Mouse (Mus musculus): ENCODE measurements around the gene Hcfc2. TPM values are rescaled to one million over a fixed set of nuclear protein-coding genes. Genes with fewer than 3 reads are reported as not detected.

Gene Hcfc2
- polyA plus RNA-seq, 1 experiment from 2014 or later, result 18.9 TPM

DNA sequence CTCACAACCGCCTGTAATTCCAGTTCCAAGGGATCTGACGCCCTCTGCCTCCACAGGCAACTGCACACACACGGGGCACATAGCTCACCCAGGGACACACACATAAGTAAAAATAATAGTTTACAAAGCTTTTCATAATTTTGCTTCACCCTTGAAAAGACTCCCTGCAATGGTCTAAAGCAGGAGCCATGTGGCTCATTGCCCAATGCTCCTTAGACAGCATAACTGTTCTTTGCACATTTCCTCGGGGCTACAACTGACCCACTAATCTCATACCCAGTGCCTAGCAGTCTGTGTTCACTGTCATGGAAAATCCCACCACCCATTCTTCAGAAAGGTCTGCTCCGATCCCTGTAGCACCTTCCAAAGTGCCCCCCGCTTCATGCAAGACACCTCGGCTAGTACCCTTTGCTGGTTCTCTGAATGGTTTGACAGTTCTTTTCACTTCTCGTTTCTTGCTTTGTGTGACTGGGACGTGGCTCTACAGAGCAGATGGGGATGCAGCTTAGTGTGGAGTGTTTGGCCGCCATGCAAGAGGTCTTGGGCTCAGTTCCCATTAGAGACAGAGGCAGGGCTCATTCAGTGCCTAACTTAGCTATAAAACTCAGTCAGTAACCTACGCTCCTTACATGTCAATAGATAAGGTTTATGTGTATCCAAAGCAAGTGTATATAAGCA, 59.4 kb downstream of the Hcfc2 start:
- Histone ChIP-seq H3K4me3 (ENCODE audit: low read depth, low read length) (no peak overlapping the region), H3K27ac (ENCODE audit: low read depth, low read length) (peak overlapping the region; percentile 28; the same call in 1 of the 2 replicates), H3K9me3 (ENCODE audit: control insufficient read depth) (no peaks in the 10 kb centered on the region), H3K27me3 (replicated peaks; ENCODE audit: control insufficient read depth, insufficient read depth, low read length) (no peaks in the 10 kb centered on the region), H3K4me1 (replicated peaks; ENCODE audit: control insufficient read depth, insufficient read depth, low read length) (no peaks in the 10 kb centered on the region), H3K9ac (ENCODE audit: low read depth, low read length) (no peak overlapping the region), H3K4me2 (replicated peaks; ENCODE audit: low read depth) (no peak overlapping the region), H3K36me3 (ENCODE audit: control insufficient read depth, insufficient read depth) (peaks cover 88% of the 10 kb centered on the region)
- 94% methylated on average over 11 of the region's 11 CpGs for WGBS
- no peak for ATAC-seq
- no peak for TF ChIP-seq CTCF (IDR thresholded peaks at IDR 0.05; ENCODE audit: low read depth)

- Histone ChIP-seq H3K4me2 (replicated peaks; ENCODE audit: low read depth) (no peak overlapping the region), H3K9me3 (ENCODE audit: control insufficient read depth) (no peaks in the 10 kb centered on the region), H3K27ac (ENCODE audit: low read depth, low read length) (no peak overlapping the region; the same call in 1 of the 2 replicates), H3K36me3 (ENCODE audit: control insufficient read depth, insufficient read depth) (peaks cover 81% of the 10 kb centered on the region), H3K27me3 (replicated peaks; ENCODE audit: control insufficient read depth, insufficient read depth, low read length) (no peaks in the 10 kb centered on the region), H3K4me1 (replicated peaks; ENCODE audit: control insufficient read depth, insufficient read depth, low read length) (no peaks in the 10 kb centered on the region), H3K9ac (ENCODE audit: low read depth, low read length) (no peak overlapping the region), H3K4me3 (ENCODE audit: low read depth, low read length) (no peak overlapping the region)
- no peak for ATAC-seq
- no peak for TF ChIP-seq CTCF (IDR thresholded peaks at IDR 0.05; ENCODE audit: low read depth)
- 85% methylated on average over 9 of the region's 9 CpGs for WGBS
Measured at GRCm38 (mm10) chr10:82756466-82756865, 60.5 kb downstream of the Hcfc2 start.

- 0 out of 2 replicates have a peak, but pooled peaks cover 2% of the 10 kb centered on the region for H3K4me1 ChIP-seq (replicated peaks; ENCODE audit: control insufficient read depth, insufficient read depth, low read length)
- H3K27ac ChIP-seq (ENCODE audit: low read depth, low read length), result no peak overlapping the region
- ATAC-seq, result no peak
- no peaks in the 10 kb centered on the region for H3K27me3 ChIP-seq (replicated peaks; ENCODE audit: control insufficient read depth, insufficient read depth, low read length)
- H3K9ac ChIP-seq (ENCODE audit: low read depth, low read length), result no peak overlapping the region
- H3K4me2 ChIP-seq (replicated peaks; ENCODE audit: low read depth), result no peak overlapping the region
- no peaks in the 10 kb centered on the region for H3K9me3 ChIP-seq (ENCODE audit: control insufficient read depth)
- no peak for TF ChIP-seq CTCF (IDR thresholded peaks at IDR 0.05; ENCODE audit: low read depth)
- H3K36me3 ChIP-seq (ENCODE audit: control insufficient read depth, insufficient read depth), result peaks cover 72% of the 10 kb centered on the region
- 55% methylated on average over 9 of the region's 9 CpGs for WGBS
- no peak overlapping the region for H3K4me3 ChIP-seq (ENCODE audit: low read depth, low read length)
Measured at GRCm38 (mm10) chr10:82757341-82757740, 61.4 kb downstream of the Hcfc2 start.

DNA sequence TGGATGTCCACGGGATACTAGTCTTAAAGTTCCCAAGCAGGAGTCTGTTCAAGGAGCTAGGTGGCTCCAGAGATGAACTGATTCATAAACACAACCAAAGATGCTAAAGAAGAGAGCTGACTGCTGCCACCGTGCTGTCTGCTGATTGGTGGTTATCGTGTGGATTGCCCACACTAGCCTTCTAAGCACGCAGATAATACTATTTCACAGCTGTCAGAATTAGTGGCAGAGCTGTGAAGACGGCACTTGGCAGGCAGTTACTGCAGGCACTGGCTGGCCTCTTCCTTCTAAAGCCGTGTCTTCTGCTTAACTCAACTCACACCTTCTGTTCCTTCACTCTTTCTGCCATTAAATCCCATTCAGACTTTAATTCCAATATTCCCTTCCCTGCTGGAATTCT, 62.4 kb downstream of the Hcfc2 start:
- Histone ChIP-seq H3K27me3 (replicated peaks; ENCODE audit: control insufficient read depth, insufficient read depth, low read length) (no peaks in the 10 kb centered on the region), H3K4me3 (ENCODE audit: low read depth, low read length) (no peak overlapping the region), H3K4me2 (replicated peaks; ENCODE audit: low read depth) (no peak overlapping the region), H3K9me3 (ENCODE audit: control insufficient read depth) (no peaks in the 10 kb centered on the region), H3K27ac (ENCODE audit: low read depth, low read length) (no peak overlapping the region), H3K9ac (ENCODE audit: low read depth, low read length) (no peak overlapping the region), H3K4me1 (replicated peaks; ENCODE audit: control insufficient read depth, insufficient read depth, low read length) (0 out of 2 replicates have a peak, but pooled peaks cover 4% of the 10 kb centered on the region), H3K36me3 (ENCODE audit: control insufficient read depth, insufficient read depth) (peaks cover 64% of the 10 kb centered on the region)
- ATAC-seq, result no peak
- WGBS, result 89% methylated on average over 6 of the region's 6 CpGs
- TF ChIP-seq CTCF (IDR thresholded peaks at IDR 0.05; ENCODE audit: low read depth), result no peak

GRCm38 (mm10) chr10:82758878-82759277, 62.9 kb downstream of the Hcfc2 start:
- no peak for TF ChIP-seq CTCF (IDR thresholded peaks at IDR 0.05; ENCODE audit: low read depth)
- 84% methylated on average over 3 of the region's 3 CpGs for WGBS
- H3K9ac ChIP-seq (ENCODE audit: low read depth, low read length), result no peak overlapping the region
- no peaks in the 10 kb centered on the region for H3K27me3 ChIP-seq (replicated peaks; ENCODE audit: control insufficient read depth, insufficient read depth, low read length)
- peaks cover 60% of the 10 kb centered on the region for H3K36me3 ChIP-seq (ENCODE audit: control insufficient read depth, insufficient read depth)
- H3K4me3 ChIP-seq (ENCODE audit: low read depth, low read length), result no peak overlapping the region
- H3K4me2 ChIP-seq (replicated peaks; ENCODE audit: low read depth), result no peak overlapping the region
- no peaks in the 10 kb centered on the region for H3K9me3 ChIP-seq (ENCODE audit: control insufficient read depth)
- no peak for ATAC-seq
- H3K4me1 ChIP-seq (replicated peaks; ENCODE audit: control insufficient read depth, insufficient read depth, low read length), result 0 out of 2 replicates have a peak, but pooled peaks cover 4% of the 10 kb centered on the region
- H3K27ac ChIP-seq (ENCODE audit: low read depth, low read length), result no peak overlapping the region

- Histone ChIP-seq H3K36me3 (ENCODE audit: control insufficient read depth, insufficient read depth) (peaks cover 52% of the 10 kb centered on the region), H3K27ac (ENCODE audit: low read depth, low read length) (no peak overlapping the region), H3K4me2 (replicated peaks; ENCODE audit: low read depth) (no peak overlapping the region), H3K4me1 (replicated peaks; ENCODE audit: control insufficient read depth, insufficient read depth, low read length) (0 out of 2 replicates have a peak, but pooled peaks cover 4% of the 10 kb centered on the region), H3K27me3 (replicated peaks; ENCODE audit: control insufficient read depth, insufficient read depth, low read length) (no peaks in the 10 kb centered on the region), H3K4me3 (ENCODE audit: low read depth, low read length) (no peak overlapping the region), H3K9ac (ENCODE audit: low read depth, low read length) (no peak overlapping the region), H3K9me3 (ENCODE audit: control insufficient read depth) (no peaks in the 10 kb centered on the region)
- ATAC-seq, result no peak
- TF ChIP-seq CTCF (IDR thresholded peaks at IDR 0.05; ENCODE audit: low read depth), result no peak
- 95% methylated on average over 5 of the region's 5 CpGs for WGBS
Measured at GRCm38 (mm10) chr10:82759706-82760105, 63.7 kb downstream of the Hcfc2 start.

Measured in intestine, postnatal 0 days (tissue).